Mouse (Mus musculus) right cerebral cortex, postnatal 14 days (tissue): Measurements from ENCODE around the gene Tap1.

Experiments used
- DNase-seq: peaks from one replicate; pipeline ENCODE4 v3.0.0; 2022

Gene Tap1

GRCm38 (mm10) chr17:34179913-34180859, 7.2 kb upstream of the Tap1 start:
- DNase-seq: no peak

- no peak for DNase-seq
These were observed 3.7 kb upstream of the Tap1 start for GRCm38 (mm10) chr17:34183564-34184219.

- no peak for DNase-seq
These were observed 1.8 kb upstream of the Tap1 start for GRCm38 (mm10) chr17:34185526-34185925.

GRCm38 (mm10) chr17:34186885-34187260, 480 bp upstream of the Tap1 start:
- no peak for DNase-seq

- DNase-seq: no peak
These were observed 657 bp downstream of the Tap1 start for GRCm38 (mm10) chr17:34188010-34188409.

- no peak for DNase-seq
These were observed 1.6 kb downstream of the Tap1 start for GRCm38 (mm10) chr17:34188986-34189385.

GRCm38 (mm10) chr17:34192852-34193251, 5.5 kb downstream of the Tap1 start:
- DNase-seq: no peak

- DNase-seq: no peak
These were observed 6.1 kb downstream of the Tap1 start for GRCm38 (mm10) chr17:34193468-34193867.

- DNase-seq: no peak
These were observed 7.4 kb downstream of the Tap1 start for GRCm38 (mm10) chr17:34194723-34195122.

GRCm38 (mm10) chr17:34196491-34196890, 9.1 kb downstream of the Tap1 start:
- no peak for DNase-seq

- DNase-seq: peak; percentile 88
These were observed 9.9 kb downstream of the Tap1 start, which contains the start of gene Psmb8 for GRCm38 (mm10) chr17:34196941-34197894. TSS of gene Psmb8 (plus strand) at chr17:34197721.

- no peak for DNase-seq
These were observed 10.7 kb downstream of the Tap1 start for GRCm38 (mm10) chr17:34197904-34198520.

- DNase-seq: no peak
These were observed 11.2 kb downstream of the Tap1 start for GRCm38 (mm10) chr17:34198521-34198912.

- no peak for DNase-seq
These were observed 11.8 kb downstream of the Tap1 start for GRCm38 (mm10) chr17:34199050-34199619.

GRCm38 (mm10) chr17:34200047-34200446, 12.7 kb downstream of the Tap1 start:
- DNase-seq: no peak

GRCm38 (mm10) chr17:34200772-34201505, 13.6 kb downstream of the Tap1 start:
- no peak for DNase-seq

GRCm38 (mm10) chr17:34201506-34202055, 14.2 kb downstream of the Tap1 start:
- DNase-seq: no peak

- no peak for DNase-seq
These were observed 15.5 kb downstream of the Tap1 start for GRCm38 (mm10) chr17:34202760-34203442.

GRCm38 (mm10) chr17:34203444-34203843, 16.1 kb downstream of the Tap1 start, which contains the start of gene Tap2:
TSS of gene Tap2 (plus strand) at chr17:34203527.
- DNase-seq: no peak

- DNase-seq: peak; percentile 85
These were observed 17.1 kb downstream of the Tap1 start for GRCm38 (mm10) chr17:34204303-34205010.
